Mouse (Mus musculus) bone marrow, adult 2 months (tissue): ENCODE measurements around the gene Tnpo3.

Experiments used
- CTCF ChIP-seq: fragments of 200-500 bp; IDR thresholded peaks from 2 replicates; pipeline ENCODE4 v1.5.1; 2011; ENCODE audit warnings: low read length, control low read depth; ENCODE audit not compliant: control insufficient read depth, insufficient read depth
- POLR2A ChIP-seq: fragments of 200-500 bp; IDR thresholded peaks from 2 replicates; pipeline ENCODE4 v1.6.1; 2011; ENCODE audit warnings: low read depth, mild to moderate bottlenecking, control low read depth, low read length, borderline replicate concordance; ENCODE audit not compliant: control insufficient read depth

- TF ChIP-seq CTCF, result no peak
- TF ChIP-seq POLR2A, result no peak
Measured at GRCm38 (mm10) chr6:29634537-29634936, 24.9 kb upstream of the Tnpo3 start.
